ENCODE assay signal across 7 mouse cellular contexts in genomic region chr17:25834595-25835222, GRCm38 (mm10). TPM values are rescaled to one million over a fixed set of nuclear protein-coding genes. Genes with fewer than 3 reads are reported as not detected.
DNase-seq lines count a peak whose midpoint lies in the region; ATAC-seq and TF ChIP-seq lines count a peak whose summit lies in the region.

No protein-coding gene starts in this region.

- H3K27me3 ChIP-seq in lung, embryonic 14.5 days (ENCODE audit: insufficient read depth, low read length) = no peaks in the 10 kb centered on the region
- no peaks in the 10 kb centered on the region for H3K27me3 ChIP-seq in forebrain, embryonic 16.5 days (replicated peaks; ENCODE audit: control insufficient read depth, insufficient read depth, low read length)
- no peaks in the 10 kb centered on the region for H3K27me3 ChIP-seq in limb, embryonic 14.5 days (ENCODE audit: control insufficient read depth, insufficient read depth, low read length)
- no peaks in the 10 kb centered on the region for H3K27me3 ChIP-seq in stomach, embryonic 15.5 days (replicated peaks)

- no peak for TF ChIP-seq POLR2A in limb, embryonic 14.5 days (IDR thresholded peaks at IDR 0.05; ENCODE audit: borderline replicate concordance, extremely low read depth, insufficient read depth, insufficient read length)
- TF ChIP-seq POLR2A in lung, adult 2 months (IDR thresholded peaks at IDR 0.05; ENCODE audit: borderline replicate concordance, extremely low read depth, low read depth, low read length) = no peak

- TF ChIP-seq CTCF in lung, embryonic 14.5 days (IDR thresholded peaks at IDR 0.05; ENCODE audit: low read depth) = no peak
- TF ChIP-seq CTCF in lung, adult 2 months (IDR thresholded peaks at IDR 0.05; ENCODE audit: insufficient read depth, low read length) = no peak

- peaks cover 55% of the 10 kb centered on the region for H3K36me3 ChIP-seq in lung, embryonic 14.5 days (ENCODE audit: insufficient read depth)
- H3K36me3 ChIP-seq in forebrain, embryonic 16.5 days (ENCODE audit: control insufficient read depth, insufficient read depth) = peaks cover 23% of the 10 kb centered on the region
- peaks cover 49% of the 10 kb centered on the region for H3K36me3 ChIP-seq in limb, embryonic 14.5 days (ENCODE audit: control insufficient read depth, insufficient read depth, low read length)
- peaks cover 23% of the 10 kb centered on the region for H3K36me3 ChIP-seq in stomach, embryonic 15.5 days

- H3K27ac ChIP-seq in lung, embryonic 14.5 days (ENCODE audit: low read depth) = peak overlapping the region; percentile 97; the same call in 1 of the 2 replicates
- no peak overlapping the region for H3K27ac ChIP-seq in forebrain, embryonic 16.5 days (ENCODE audit: low read length)
- no peak overlapping the region for H3K27ac ChIP-seq in limb, embryonic 14.5 days (replicated peaks; ENCODE audit: low read depth, low read length)
- no peak overlapping the region for H3K27ac ChIP-seq in stomach, embryonic 15.5 days

- H3K9me3 ChIP-seq in lung, embryonic 14.5 days (ENCODE audit: low read depth, low read length) = no peaks in the 10 kb centered on the region
- no peaks in the 10 kb centered on the region for H3K9me3 ChIP-seq in forebrain, embryonic 16.5 days (ENCODE audit: control insufficient read depth, low read length)
- H3K9me3 ChIP-seq in limb, embryonic 14.5 days (ENCODE audit: control insufficient read depth, low read length) = no peaks in the 10 kb centered on the region
- H3K9me3 ChIP-seq in stomach, embryonic 15.5 days = no peaks in the 10 kb centered on the region

- H3K9ac ChIP-seq in lung, embryonic 14.5 days = peak overlapping the region; percentile 69
- H3K9ac ChIP-seq in forebrain, embryonic 16.5 days (replicated peaks; ENCODE audit: low read depth, low read length) = peak overlapping the region; percentile 84; the same call in 1 of the 2 replicates
- peak overlapping the region; percentile 77; the same call in 1 of the 2 replicates for H3K9ac ChIP-seq in limb, embryonic 14.5 days (ENCODE audit: low read depth, low read length, severe bottlenecking)
- H3K9ac ChIP-seq in stomach, embryonic 15.5 days = peak overlapping the region; percentile 70; the same call in 1 of the 2 replicates

- ATAC-seq in lung, embryonic 14.5 days (ENCODE audit: insufficient read depth) = no peak
- ATAC-seq in forebrain, embryonic 16.5 days = no peak
- no peak for ATAC-seq in limb, embryonic 14.5 days (ENCODE audit: low FRiP score, low read depth)
- no peak for ATAC-seq in stomach, embryonic 15.5 days (ENCODE audit: insufficient read depth, low FRiP score, low read depth)

- H3K4me1 ChIP-seq in lung, embryonic 14.5 days (ENCODE audit: insufficient read depth) = peaks cover 40% of the 10 kb centered on the region
- peaks cover 71% of the 10 kb centered on the region for H3K4me1 ChIP-seq in forebrain, embryonic 16.5 days (replicated peaks; ENCODE audit: control insufficient read depth, insufficient read depth, low read length)
- H3K4me1 ChIP-seq in limb, embryonic 14.5 days (ENCODE audit: control insufficient read depth, insufficient read depth, low read length) = peaks cover 51% of the 10 kb centered on the region
- H3K4me1 ChIP-seq in stomach, embryonic 15.5 days = peaks cover 67% of the 10 kb centered on the region
- peaks cover 24% of the 10 kb centered on the region for H3K4me1 ChIP-seq in lung, adult 2 months (ENCODE audit: control insufficient read depth, insufficient read depth, low read length)

- H3K4me2 ChIP-seq in lung, embryonic 14.5 days = peak overlapping the region; percentile 89
- H3K4me2 ChIP-seq in forebrain, embryonic 16.5 days (ENCODE audit: low read length) = peak overlapping the region; percentile 88
- H3K4me2 ChIP-seq in limb, embryonic 14.5 days (replicated peaks; ENCODE audit: low read depth, low read length, severe bottlenecking) = peak overlapping the region; percentile 91
- peak overlapping the region; percentile 81 for H3K4me2 ChIP-seq in stomach, embryonic 15.5 days

- 73% methylated on average over 12 of the region's 12 CpGs for WGBS in lung, embryonic 14.5 days
- 87% methylated on average over 12 of the region's 12 CpGs for WGBS in forebrain, embryonic 16.5 days
- WGBS in limb, embryonic 14.5 days = 83% methylated on average over 12 of the region's 12 CpGs
- 82% methylated on average over 12 of the region's 12 CpGs for WGBS in stomach, embryonic 15.5 days
- 79% methylated on average over 12 of the region's 12 CpGs for WGBS in lung, adult 2 months

- H3K4me3 ChIP-seq in lung, embryonic 14.5 days (ENCODE audit: low read depth, low read length) = peak overlapping the region; percentile 82
- no peak overlapping the region; the same call in 1 of the 2 replicates for H3K4me3 ChIP-seq in forebrain, embryonic 16.5 days (replicated peaks; ENCODE audit: low read length)
- H3K4me3 ChIP-seq in limb, embryonic 14.5 days (replicated peaks; ENCODE audit: low read length) = peak overlapping the region; percentile 85
- peak overlapping the region; percentile 89 for H3K4me3 ChIP-seq in stomach, embryonic 15.5 days (replicated peaks)
- no peak overlapping the region for H3K4me3 ChIP-seq in lung, adult 2 months (replicated peaks; ENCODE audit: extremely low read depth, low read depth, low read length)

- no peak for DNase-seq in lung, embryonic 14.5 days
- DNase-seq in lung, postnatal 10 days = no peak
- DNase-seq in limb, embryonic 14.5 days (ENCODE audit: low spot score) = no peak
- DNase-seq in thymus, postnatal 4 days = no peak
- DNase-seq in lung, adult 2 months = no peak

RNA-seq across cellular contexts. Expression of gene Stub1, which starts 1.5 kb away (rescaled TPM):
- 335 and 367 TPM in 2 replicates for polyA plus RNA-seq in lung, embryonic 14.5 days (2014; fragmentation: Nextera tagmentation; extraction: Ambion mirVana)
- 301 and 335 TPM in 2 replicates for polyA plus RNA-seq in forebrain, embryonic 16.5 days (2015; fragmentation: Nextera tagmentation; extraction: Ambion mirVana)
- polyA plus RNA-seq in limb, embryonic 14.5 days (2012; rRNA removed) = 335 and 338 TPM in 2 replicates
- polyA plus RNA-seq in limb, embryonic 14.5 days (2014; fragmentation: Nextera tagmentation; extraction: Ambion mirVana) = 349 and 350 TPM in 2 replicates
- 312 and 319 TPM in 2 replicates for polyA plus RNA-seq in stomach, embryonic 15.5 days (2015; fragmentation: Nextera tagmentation; extraction: Ambion mirVana)
- 131 and 160 TPM in 2 replicates for polyA plus RNA-seq in lung, adult 2 months (2012; rRNA removed)

RNA-seq across cellular contexts. Expression of gene Rhbdl1, which starts 2.4 kb away (rescaled TPM):
- 1.8 and 2.0 TPM in 2 replicates for polyA plus RNA-seq in lung, embryonic 14.5 days (2014; fragmentation: Nextera tagmentation; extraction: Ambion mirVana)
- polyA plus RNA-seq in forebrain, embryonic 16.5 days (2015; fragmentation: Nextera tagmentation; extraction: Ambion mirVana) = 30.7 and 42.2 TPM in 2 replicates
- polyA plus RNA-seq in limb, embryonic 14.5 days (2012; rRNA removed) = 11.7 and 12.9 TPM in 2 replicates
- polyA plus RNA-seq in limb, embryonic 14.5 days (2014; fragmentation: Nextera tagmentation; extraction: Ambion mirVana) = 1.9 and 2.3 TPM in 2 replicates
- polyA plus RNA-seq in stomach, embryonic 15.5 days (2015; fragmentation: Nextera tagmentation; extraction: Ambion mirVana) = 1.6 and 2.4 TPM in 2 replicates
- polyA plus RNA-seq in lung, adult 2 months (2012; rRNA removed) = 9.1 and 14.1 TPM in 2 replicates

RNA-seq across cellular contexts. Expression of gene Jmjd8, which starts 6.0 kb away (rescaled TPM):
- 39.5 and 40.6 TPM in 2 replicates for polyA plus RNA-seq in lung, embryonic 14.5 days (2014; fragmentation: Nextera tagmentation; extraction: Ambion mirVana)
- polyA plus RNA-seq in forebrain, embryonic 16.5 days (2015; fragmentation: Nextera tagmentation; extraction: Ambion mirVana) = 68.2 and 73.9 TPM in 2 replicates
- 64.4 and 79.2 TPM in 2 replicates for polyA plus RNA-seq in limb, embryonic 14.5 days (2012; rRNA removed)
- polyA plus RNA-seq in limb, embryonic 14.5 days (2014; fragmentation: Nextera tagmentation; extraction: Ambion mirVana) = 41.5 and 46.3 TPM in 2 replicates
- polyA plus RNA-seq in stomach, embryonic 15.5 days (2015; fragmentation: Nextera tagmentation; extraction: Ambion mirVana) = 50.5 and 54.6 TPM in 2 replicates
- 55.1 and 65.2 TPM in 2 replicates for polyA plus RNA-seq in lung, adult 2 months (2012; rRNA removed)

RNA-seq across cellular contexts. Expression of gene Gm20683, which starts 6.9 kb away (rescaled TPM):
- 1.0 and 1.4 TPM in 2 replicates for polyA plus RNA-seq in lung, embryonic 14.5 days (2014; fragmentation: Nextera tagmentation; extraction: Ambion mirVana)
- polyA plus RNA-seq in forebrain, embryonic 16.5 days (2015; fragmentation: Nextera tagmentation; extraction: Ambion mirVana) = 10.7 and 14.2 TPM in 2 replicates
- 13.0 and 19.4 TPM in 2 replicates for polyA plus RNA-seq in limb, embryonic 14.5 days (2012; rRNA removed)
- 2.2 and 2.5 TPM in 2 replicates for polyA plus RNA-seq in limb, embryonic 14.5 days (2014; fragmentation: Nextera tagmentation; extraction: Ambion mirVana)
- 1.6 and 2.7 TPM in 2 replicates for polyA plus RNA-seq in stomach, embryonic 15.5 days (2015; fragmentation: Nextera tagmentation; extraction: Ambion mirVana)
- 29.1 and 36.2 TPM in 2 replicates for polyA plus RNA-seq in lung, adult 2 months (2012; rRNA removed)

RNA-seq across cellular contexts. Expression of gene Rhot2, which starts 9.9 kb away (rescaled TPM):
- polyA plus RNA-seq in lung, embryonic 14.5 days (2014; fragmentation: Nextera tagmentation; extraction: Ambion mirVana) = 10.8 and 11.0 TPM in 2 replicates
- polyA plus RNA-seq in forebrain, embryonic 16.5 days (2015; fragmentation: Nextera tagmentation; extraction: Ambion mirVana) = 15.8 and 20.3 TPM in 2 replicates
- 101 and 126 TPM in 2 replicates for polyA plus RNA-seq in limb, embryonic 14.5 days (2012; rRNA removed)
- 10.6 and 16.9 TPM in 2 replicates for polyA plus RNA-seq in limb, embryonic 14.5 days (2014; fragmentation: Nextera tagmentation; extraction: Ambion mirVana)
- 23.1 and 23.6 TPM in 2 replicates for polyA plus RNA-seq in stomach, embryonic 15.5 days (2015; fragmentation: Nextera tagmentation; extraction: Ambion mirVana)
- polyA plus RNA-seq in lung, adult 2 months (2012; rRNA removed) = 59.6 and 61.2 TPM in 2 replicates

Comparison
In these comparisons a context has a peak if more than half of its experiments do, and no peak if none do; other contexts are left out.
1. H3K4me3 ChIP-seq: peak in lung, embryonic 14.5 days (single experiment), limb, embryonic 14.5 days (single experiment) and stomach, embryonic 15.5 days (single experiment); none in forebrain, embryonic 16.5 days (single experiment) and lung, adult 2 months (single experiment).
2. Peak in every context shown above with its lines, with median percentiles within 50 percentile points of each other: H3K4me2 ChIP-seq and H3K9ac ChIP-seq.